Mouse (Mus musculus): ENCODE data around the gene Kif1a.

The Kif1a gene

GRCm38 (mm10) chr1:93101571-93102061, at the start of gene Kif1a:
Kif1a (minus strand) TSS chr1:93101951.
- no peak for DNase-seq

- DNase-seq, result no peak
Measured at GRCm38 (mm10) chr1:93150907-93151661, 49.3 kb upstream of the Kif1a start.

- no peak for DNase-seq
Measured at GRCm38 (mm10) chr1:93144176-93144575, 42.4 kb upstream of the Kif1a start.

GRCm38 (mm10) chr1:93142871-93143270, 41.1 kb upstream of the Kif1a start:
- DNase-seq, result no peak

- DNase-seq, result no peak
Measured at GRCm38 (mm10) chr1:93139713-93140112, 38.0 kb upstream of the Kif1a start.

- DNase-seq, result peak; percentile 66
Measured at GRCm38 (mm10) chr1:93138534-93138933, 36.8 kb upstream of the Kif1a start.

- no peak for DNase-seq
Measured at GRCm38 (mm10) chr1:93135036-93135526, 33.3 kb upstream of the Kif1a start, which contains the start of gene Agxt. Agxt (plus strand) TSS chr1:93135240.

- DNase-seq, result no peak
Measured at GRCm38 (mm10) chr1:93132676-93133075, 30.9 kb upstream of the Kif1a start.

GRCm38 (mm10) chr1:93130242-93130983, 28.7 kb upstream of the Kif1a start:
- DNase-seq, result peak; percentile 11

- DNase-seq, result peak; percentile 63
Measured at GRCm38 (mm10) chr1:93128710-93129349, 27.1 kb upstream of the Kif1a start.

GRCm38 (mm10) chr1:93128209-93128608, 26.5 kb upstream of the Kif1a start:
- DNase-seq, result no peak

GRCm38 (mm10) chr1:93125256-93125655, 23.5 kb upstream of the Kif1a start:
- no peak for DNase-seq

- no peak for DNase-seq
Measured at GRCm38 (mm10) chr1:93124066-93124465, 22.3 kb upstream of the Kif1a start.

- DNase-seq, result no peak
Measured at GRCm38 (mm10) chr1:93123179-93123854, 21.6 kb upstream of the Kif1a start.

GRCm38 (mm10) chr1:93118816-93119215, 17.1 kb upstream of the Kif1a start:
- no peak for DNase-seq

GRCm38 (mm10) chr1:93115471-93115870, 13.7 kb upstream of the Kif1a start:
- no peak for DNase-seq

- DNase-seq, result peak; percentile 46
Measured at GRCm38 (mm10) chr1:93114713-93115463, 13.1 kb upstream of the Kif1a start.

GRCm38 (mm10) chr1:93102700-93103099, 949 bp upstream of the Kif1a start:
- no peak for DNase-seq

- DNase-seq, result no peak
Measured at GRCm38 (mm10) chr1:93100576-93101491, 917 bp downstream of the Kif1a start.

- DNase-seq, result peak; percentile 17
Measured at GRCm38 (mm10) chr1:93100243-93100575, 1.5 kb downstream of the Kif1a start.

- DNase-seq, result no peak
Measured at GRCm38 (mm10) chr1:93098956-93099355, 2.8 kb downstream of the Kif1a start.
